Mouse (Mus musculus): Measurements from ENCODE around the gene Hps4. TPM values are rescaled to one million over a fixed set of nuclear protein-coding genes. Genes with fewer than 3 reads are reported as not detected.

The Hps4 gene
- total RNA-seq, 1 experiment = 19.5 TPM

DNA sequence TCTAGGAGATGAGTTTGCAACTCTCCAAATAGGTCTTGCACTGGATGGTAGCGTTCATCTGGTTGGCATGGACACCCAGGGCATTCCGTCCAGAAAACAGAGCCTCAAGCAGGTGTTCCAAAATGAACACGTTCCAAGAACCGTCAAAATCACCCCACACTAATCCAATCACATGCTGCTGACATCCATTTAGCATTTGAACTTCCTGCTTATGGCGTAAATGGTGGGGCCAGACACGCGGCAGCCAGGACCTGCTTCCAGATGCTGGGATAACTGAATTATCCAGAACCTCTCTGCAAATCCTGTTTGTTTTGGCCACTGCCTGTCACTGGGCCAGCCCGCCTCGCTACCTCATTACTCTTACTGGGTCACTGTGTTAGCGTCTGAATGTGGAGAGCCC, 56.4 kb downstream of the Hps4 start:
- Histone ChIP-seq H3K4me3 (ENCODE audit: insufficient read depth in 1 of 2, low read depth in 1 of 2, low read length in 2 of 2, poor library complexity in 1 of 2, severe bottlenecking in 1 of 2) (no peak overlapping the region), H3K9ac (ENCODE audit: insufficient read depth, low read depth, low read length, poor library complexity, severe bottlenecking) (no peak overlapping the region), H3K27ac (ENCODE audit: insufficient read depth, low read depth, low read length, poor library complexity, severe bottlenecking) (no peak overlapping the region), H3K36me3 (ENCODE audit: control insufficient read depth, insufficient read depth, low read length, poor library complexity, severe bottlenecking) (no peaks in the 10 kb centered on the region), H3K4me1 (ENCODE audit: control insufficient read depth in 2 of 2, insufficient read depth in 2 of 2, low read length in 2 of 2, poor library complexity in 1 of 2) (peaks cover 0 to 2% of the 10 kb centered on the region in 2 experiments; a peak in 1 of 4 replicates), H3K9me3 (ENCODE audit: control insufficient read depth, insufficient read depth, low read depth, low read length) (no peaks in the 10 kb centered on the region)
- in situ Hi-C loops (cut with MboI; ENCODE audit: low sequenced_read_pairs in 2 of 2, unreplicated experiment in 2 of 2) = no loop called here
- TF ChIP-seq MAFK (IDR thresholded peaks at IDR 0.05; ENCODE audit: insufficient read depth, low read depth, low read length) (no peak), CHD2 (IDR thresholded peaks at IDR 0.05; ENCODE audit: low read depth, low read length) (no peak), HCFC1 (IDR thresholded peaks at IDR 0.05; ENCODE audit: borderline replicate concordance, insufficient read depth, low read length) (no peak), ZNF384 (IDR thresholded peaks at IDR 0.05; ENCODE audit: low read depth, low read length) (no peak), ZC3H11A (IDR thresholded peaks at IDR 0.05; ENCODE audit: borderline replicate concordance, low read depth, low read length) (no peak)
- no peak for DNase-seq (ENCODE audit: low read depth, low spot score)

DNA sequence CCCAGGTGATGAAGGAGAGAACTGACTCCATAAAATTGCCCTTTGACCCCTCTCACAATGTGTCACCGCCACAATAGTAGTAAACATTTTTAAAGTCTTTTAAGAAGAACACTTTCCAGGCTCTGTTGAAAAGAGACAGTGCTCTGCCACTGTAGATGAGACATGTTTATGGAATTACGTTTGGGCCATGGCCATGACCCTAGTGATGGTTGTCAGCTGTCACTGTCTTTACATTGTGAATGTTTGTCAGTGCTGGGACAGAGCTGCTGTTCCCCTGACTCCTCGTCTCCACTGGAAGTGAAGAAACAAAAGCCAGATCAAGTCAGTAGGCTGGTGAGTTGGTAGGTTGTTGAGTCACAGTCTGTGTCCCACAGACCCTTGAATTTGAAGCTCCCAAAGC, 59.6 kb downstream of the Hps4 start:
- DNase-seq (ENCODE audit: low read depth, low spot score) = no peak
- no peaks in the 10 kb centered on the region for H3K4me1 ChIP-seq (ENCODE audit: control insufficient read depth in 2 of 2, insufficient read depth in 2 of 2, low read length in 2 of 2, poor library complexity in 1 of 2)
- no peak overlapping the region for H3K4me3 ChIP-seq (ENCODE audit: insufficient read depth in 1 of 2, low read depth in 1 of 2, low read length in 2 of 2, poor library complexity in 1 of 2, severe bottlenecking in 1 of 2)
- no peaks in the 10 kb centered on the region for H3K36me3 ChIP-seq (ENCODE audit: control insufficient read depth, insufficient read depth, low read length, poor library complexity, severe bottlenecking)
- H3K9me3 ChIP-seq (ENCODE audit: control insufficient read depth, insufficient read depth, low read depth, low read length) = no peaks in the 10 kb centered on the region
- in situ Hi-C loops (cut with MboI; ENCODE audit: low sequenced_read_pairs in 2 of 2, unreplicated experiment in 2 of 2) = no loop called here
- H3K27ac ChIP-seq (ENCODE audit: insufficient read depth, low read depth, low read length, poor library complexity, severe bottlenecking) = no peak overlapping the region
- H3K9ac ChIP-seq (ENCODE audit: insufficient read depth, low read depth, low read length, poor library complexity, severe bottlenecking) = no peak overlapping the region
- TF ChIP-seq HCFC1 (IDR thresholded peaks at IDR 0.05; ENCODE audit: borderline replicate concordance, insufficient read depth, low read length) = no peak
- no peak for TF ChIP-seq ZC3H11A (IDR thresholded peaks at IDR 0.05; ENCODE audit: borderline replicate concordance, low read depth, low read length)
- TF ChIP-seq MAFK (IDR thresholded peaks at IDR 0.05; ENCODE audit: insufficient read depth, low read depth, low read length) = no peak
- TF ChIP-seq CHD2 (IDR thresholded peaks at IDR 0.05; ENCODE audit: low read depth, low read length) = no peak
- no peak for TF ChIP-seq ZNF384 (IDR thresholded peaks at IDR 0.05; ENCODE audit: low read depth, low read length)

DNA sequence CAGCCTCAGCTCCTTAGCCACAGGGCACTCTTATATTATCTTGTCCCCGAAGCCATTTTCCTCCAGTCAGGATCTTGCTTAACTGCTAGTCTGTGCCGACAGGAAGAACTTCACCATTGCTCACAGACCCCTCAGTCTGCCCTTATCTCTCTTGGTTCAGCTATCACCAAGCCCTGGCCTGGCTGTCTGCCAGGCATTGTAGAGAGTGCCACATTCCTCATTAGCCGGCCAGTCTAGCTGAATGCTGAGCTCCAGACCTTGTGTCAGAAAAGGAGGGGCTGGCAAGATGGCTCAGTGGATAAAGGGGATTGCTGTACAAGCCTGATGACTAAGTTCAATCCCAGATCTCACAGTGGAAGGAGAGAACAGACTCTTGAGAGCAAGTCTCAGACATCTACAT, 63.1 kb downstream of the Hps4 start:
- Histone ChIP-seq H3K4me3 (ENCODE audit: insufficient read depth in 1 of 2, low read depth in 1 of 2, low read length in 2 of 2, poor library complexity in 1 of 2, severe bottlenecking in 1 of 2) (no peak overlapping the region), H3K9ac (ENCODE audit: insufficient read depth, low read depth, low read length, poor library complexity, severe bottlenecking) (no peak overlapping the region), H3K27ac (ENCODE audit: insufficient read depth, low read depth, low read length, poor library complexity, severe bottlenecking) (no peak overlapping the region), H3K9me3 (ENCODE audit: control insufficient read depth, insufficient read depth, low read depth, low read length) (no peaks in the 10 kb centered on the region), H3K4me1 (ENCODE audit: control insufficient read depth in 2 of 2, insufficient read depth in 2 of 2, low read length in 2 of 2, poor library complexity in 1 of 2) (no peaks in the 10 kb centered on the region), H3K36me3 (ENCODE audit: control insufficient read depth, insufficient read depth, low read length, poor library complexity, severe bottlenecking) (no peaks in the 10 kb centered on the region)
- no peak for DNase-seq (ENCODE audit: low read depth, low spot score)
- in situ Hi-C loops (cut with MboI; ENCODE audit: low sequenced_read_pairs in 2 of 2, unreplicated experiment in 2 of 2) = no loop called here
- TF ChIP-seq HCFC1 (IDR thresholded peaks at IDR 0.05; ENCODE audit: borderline replicate concordance, insufficient read depth, low read length) (no peak), ZNF384 (IDR thresholded peaks at IDR 0.05; ENCODE audit: low read depth, low read length) (no peak), MAFK (IDR thresholded peaks at IDR 0.05; ENCODE audit: insufficient read depth, low read depth, low read length) (no peak), ZC3H11A (IDR thresholded peaks at IDR 0.05; ENCODE audit: borderline replicate concordance, low read depth, low read length) (no peak), CHD2 (IDR thresholded peaks at IDR 0.05; ENCODE audit: low read depth, low read length) (no peak)

DNA sequence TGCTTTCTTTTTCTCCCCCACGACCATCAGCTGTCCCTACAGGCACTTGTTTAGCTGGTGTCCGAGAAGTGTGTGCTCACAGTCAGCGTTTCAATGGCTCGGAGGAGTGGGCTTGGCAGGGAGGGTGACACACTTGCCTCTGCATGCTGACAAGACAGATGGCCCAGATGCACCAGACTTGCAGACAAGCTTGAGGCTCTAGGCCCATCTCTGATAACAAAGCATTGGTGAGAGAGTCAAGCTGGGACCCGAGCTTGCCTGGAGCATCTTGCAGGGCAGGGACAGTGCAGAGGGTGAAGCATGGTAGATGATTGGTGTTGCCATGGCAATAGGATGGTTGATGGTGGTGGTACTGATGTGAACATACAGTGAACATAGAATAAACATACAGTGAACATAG, 66.4 kb downstream of the Hps4 start:
- DNase-seq (ENCODE audit: low read depth, low spot score) = no peak
- in situ Hi-C loops (cut with MboI; ENCODE audit: low sequenced_read_pairs in 2 of 2, unreplicated experiment in 2 of 2) = no loop called here
- Histone ChIP-seq H3K36me3 (ENCODE audit: control insufficient read depth, insufficient read depth, low read length, poor library complexity, severe bottlenecking) (no peaks in the 10 kb centered on the region), H3K4me3 (ENCODE audit: insufficient read depth in 1 of 2, low read depth in 1 of 2, low read length in 2 of 2, poor library complexity in 1 of 2, severe bottlenecking in 1 of 2) (no peak overlapping the region), H3K4me1 (ENCODE audit: control insufficient read depth in 2 of 2, insufficient read depth in 2 of 2, low read length in 2 of 2, poor library complexity in 1 of 2) (peaks cover 2 to 5% of the 10 kb centered on the region in 2 experiments; a peak in 2 of 4 replicates), H3K9ac (ENCODE audit: insufficient read depth, low read depth, low read length, poor library complexity, severe bottlenecking) (no peak overlapping the region), H3K9me3 (ENCODE audit: control insufficient read depth, insufficient read depth, low read depth, low read length) (no peaks in the 10 kb centered on the region), H3K27ac (ENCODE audit: insufficient read depth, low read depth, low read length, poor library complexity, severe bottlenecking) (no peak overlapping the region)
- TF ChIP-seq CHD2 (IDR thresholded peaks at IDR 0.05; ENCODE audit: low read depth, low read length) = no peak
- no peak for TF ChIP-seq MAFK (IDR thresholded peaks at IDR 0.05; ENCODE audit: insufficient read depth, low read depth, low read length)
- no peak for TF ChIP-seq ZNF384 (IDR thresholded peaks at IDR 0.05; ENCODE audit: low read depth, low read length)
- TF ChIP-seq ZC3H11A (IDR thresholded peaks at IDR 0.05; ENCODE audit: borderline replicate concordance, low read depth, low read length) = no peak
- TF ChIP-seq HCFC1 (IDR thresholded peaks at IDR 0.05; ENCODE audit: borderline replicate concordance, insufficient read depth, low read length) = no peak

DNA sequence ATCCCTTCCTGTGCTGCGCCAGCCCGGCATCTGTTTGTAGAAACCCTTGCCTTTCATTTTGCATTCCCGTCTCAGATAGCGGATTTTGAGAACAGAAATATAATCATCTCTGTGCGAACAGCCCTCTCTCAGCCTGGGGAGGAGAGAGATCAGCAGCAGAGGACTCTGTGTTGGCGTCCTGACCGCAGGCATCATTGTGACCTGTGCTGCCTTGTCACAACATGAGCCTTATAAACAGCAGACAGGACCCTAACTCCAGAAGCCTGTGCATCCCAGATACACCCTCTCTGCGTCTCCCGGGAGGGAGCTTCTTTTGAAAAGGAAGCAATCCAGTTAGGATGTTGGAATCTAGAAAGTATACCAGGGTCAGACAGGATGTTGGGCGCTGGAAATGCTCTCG, 68.2 kb downstream of the Hps4 start:
- Histone ChIP-seq H3K27ac (ENCODE audit: insufficient read depth, low read depth, low read length, poor library complexity, severe bottlenecking) (no peak overlapping the region), H3K9ac (ENCODE audit: insufficient read depth, low read depth, low read length, poor library complexity, severe bottlenecking) (no peak overlapping the region), H3K9me3 (ENCODE audit: control insufficient read depth, insufficient read depth, low read depth, low read length) (no peaks in the 10 kb centered on the region), H3K4me3 (ENCODE audit: insufficient read depth in 1 of 2, low read depth in 1 of 2, low read length in 2 of 2, poor library complexity in 1 of 2, severe bottlenecking in 1 of 2) (no peak overlapping the region), H3K4me1 (ENCODE audit: control insufficient read depth in 2 of 2, insufficient read depth in 2 of 2, low read length in 2 of 2, poor library complexity in 1 of 2) (peaks cover 2 to 5% of the 10 kb centered on the region in 2 experiments; a peak in 2 of 4 replicates), H3K36me3 (ENCODE audit: control insufficient read depth, insufficient read depth, low read length, poor library complexity, severe bottlenecking) (no peaks in the 10 kb centered on the region)
- TF ChIP-seq CHD2 (IDR thresholded peaks at IDR 0.05; ENCODE audit: low read depth, low read length) = no peak
- TF ChIP-seq ZNF384 (IDR thresholded peaks at IDR 0.05; ENCODE audit: low read depth, low read length) = no peak
- TF ChIP-seq ZC3H11A (IDR thresholded peaks at IDR 0.05; ENCODE audit: borderline replicate concordance, low read depth, low read length) = no peak
- TF ChIP-seq MAFK (IDR thresholded peaks at IDR 0.05; ENCODE audit: insufficient read depth, low read depth, low read length) = no peak
- no peak for TF ChIP-seq HCFC1 (IDR thresholded peaks at IDR 0.05; ENCODE audit: borderline replicate concordance, insufficient read depth, low read length)
- in situ Hi-C loops (cut with MboI; ENCODE audit: low sequenced_read_pairs in 2 of 2, unreplicated experiment in 2 of 2) = no loop called here
- DNase-seq (ENCODE audit: low read depth, low spot score) = no peak

Measured in ES-E14 (cell line).